Mouse (Mus musculus): ENCODE results near the gene Prr15. TPM values are rescaled to one million over a fixed set of nuclear protein-coding genes. Genes with fewer than 3 reads are reported as not detected.

The Prr15 gene
- total and polyA plus RNA-seq, 3 experiments = 0.22 TPM; not detected in 2

- Histone ChIP-seq H3K4me3 (ENCODE audit: low read depth, low read length) (no peak overlapping the region), H3K4me1 (ENCODE audit: insufficient read depth, low read depth, low read length) (no peaks in the 10 kb centered on the region), H3K36me3 (replicated peaks) (no peaks in the 10 kb centered on the region), H3K27me3 (ENCODE audit: insufficient read depth, low read length) (no peaks in the 10 kb centered on the region), H3K9me3 (replicated peaks) (peaks cover 39% of the 10 kb centered on the region)
- TF ChIP-seq GATA2 (IDR thresholded peaks at IDR 0.05; ENCODE audit: borderline replicate concordance, low read depth, low read length) = no peak
- TF ChIP-seq TAL1 (conservative IDR thresholded peaks at IDR 0.05; ENCODE audit: low read depth, low read length) = no peak
- TF ChIP-seq POLR2AphosphoS5 (IDR thresholded peaks at IDR 0.05; ENCODE audit: insufficient replicate concordance, low read depth, low read length) = no peak
- ATAC-seq (ENCODE audit: extremely low read depth, insufficient number of reproducible peaks, low FRiP score, poor library complexity, severe bottlenecking) (no peak), DNase-seq (ENCODE audit: low spot score) (no peak)
These were observed 7.5 kb downstream of the Prr15 start for GRCm38 (mm10) chr6:54333116-54333651.

- peaks cover 36% of the 10 kb centered on the region for H3K9me3 ChIP-seq (replicated peaks)
- DNase-seq (ENCODE audit: low spot score) (no peak), ATAC-seq (ENCODE audit: extremely low read depth, insufficient number of reproducible peaks, low FRiP score, poor library complexity, severe bottlenecking) (no peak)
- TF ChIP-seq CTCF (IDR thresholded peaks at IDR 0.05; ENCODE audit: low read depth, low read length) (no peak), GATA2 (IDR thresholded peaks at IDR 0.05; ENCODE audit: borderline replicate concordance, low read depth, low read length) (no peak), TAL1 (conservative IDR thresholded peaks at IDR 0.05; ENCODE audit: low read depth, low read length) (no peak), GATA1 (IDR thresholded peaks at IDR 0.05; ENCODE audit: borderline replicate concordance, low read length) (no peak), POLR2AphosphoS5 (IDR thresholded peaks at IDR 0.05; ENCODE audit: insufficient replicate concordance, low read depth, low read length) (no peak)
- no peaks in the 10 kb centered on the region for H3K27me3 ChIP-seq (ENCODE audit: insufficient read depth, low read length)
- H3K4me3 ChIP-seq (ENCODE audit: low read depth, low read length) = no peak overlapping the region
- no peaks in the 10 kb centered on the region for H3K4me1 ChIP-seq (ENCODE audit: insufficient read depth, low read depth, low read length)
- H3K36me3 ChIP-seq (replicated peaks) = no peaks in the 10 kb centered on the region
These were observed 8.2 kb downstream of the Prr15 start for GRCm38 (mm10) chr6:54333652-54334396.

GRCm38 (mm10) chr6:54337321-54337720 lies 11.7 kb downstream of the Prr15 start:
- DNase-seq (ENCODE audit: low spot score) (no peak), ATAC-seq (ENCODE audit: extremely low read depth, insufficient number of reproducible peaks, low FRiP score, poor library complexity, severe bottlenecking) (no peak)
- H3K4me1 ChIP-seq (ENCODE audit: insufficient read depth, low read depth, low read length) = no peaks in the 10 kb centered on the region
- peaks cover 27% of the 10 kb centered on the region for H3K9me3 ChIP-seq (replicated peaks)
- no peak overlapping the region for H3K4me3 ChIP-seq (ENCODE audit: low read depth, low read length)
- H3K27me3 ChIP-seq (ENCODE audit: insufficient read depth, low read length) = no peaks in the 10 kb centered on the region
- H3K36me3 ChIP-seq (replicated peaks) = no peaks in the 10 kb centered on the region
- TF ChIP-seq CTCF (IDR thresholded peaks at IDR 0.05; ENCODE audit: low read depth, low read length) = no peak
- no peak for TF ChIP-seq GATA1 (IDR thresholded peaks at IDR 0.05; ENCODE audit: borderline replicate concordance, low read length)
- no peak for TF ChIP-seq GATA2 (IDR thresholded peaks at IDR 0.05; ENCODE audit: borderline replicate concordance, low read depth, low read length)
- no peak for TF ChIP-seq POLR2AphosphoS5 (IDR thresholded peaks at IDR 0.05; ENCODE audit: insufficient replicate concordance, low read depth, low read length)
- TF ChIP-seq TAL1 (conservative IDR thresholded peaks at IDR 0.05; ENCODE audit: low read depth, low read length) = no peak

- ATAC-seq (ENCODE audit: extremely low read depth, insufficient number of reproducible peaks, low FRiP score, poor library complexity, severe bottlenecking) = no peak
- H3K27me3 ChIP-seq (ENCODE audit: insufficient read depth, low read length) = no peaks in the 10 kb centered on the region
- H3K36me3 ChIP-seq (replicated peaks) = no peaks in the 10 kb centered on the region
- no peaks in the 10 kb centered on the region for H3K4me1 ChIP-seq (ENCODE audit: insufficient read depth, low read depth, low read length)
- DNase-seq (ENCODE audit: low spot score) = no peak
- no peak overlapping the region for H3K4me3 ChIP-seq (ENCODE audit: low read depth, low read length)
- TF ChIP-seq CTCF (IDR thresholded peaks at IDR 0.05; ENCODE audit: low read depth, low read length) (no peak), GATA1 (IDR thresholded peaks at IDR 0.05; ENCODE audit: borderline replicate concordance, low read length) (no peak), TAL1 (conservative IDR thresholded peaks at IDR 0.05; ENCODE audit: low read depth, low read length) (no peak), POLR2AphosphoS5 (IDR thresholded peaks at IDR 0.05; ENCODE audit: insufficient replicate concordance, low read depth, low read length) (no peak), GATA2 (IDR thresholded peaks at IDR 0.05; ENCODE audit: borderline replicate concordance, low read depth, low read length) (no peak)
- peaks cover 13% of the 10 kb centered on the region for H3K9me3 ChIP-seq (replicated peaks)
These were observed 15.5 kb downstream of the Prr15 start for GRCm38 (mm10) chr6:54341133-54341532.

- TF ChIP-seq TAL1 (conservative IDR thresholded peaks at IDR 0.05; ENCODE audit: low read depth, low read length) (no peak), GATA1 (IDR thresholded peaks at IDR 0.05; ENCODE audit: borderline replicate concordance, low read length) (no peak), GATA2 (IDR thresholded peaks at IDR 0.05; ENCODE audit: borderline replicate concordance, low read depth, low read length) (no peak), CTCF (IDR thresholded peaks at IDR 0.05; ENCODE audit: low read depth, low read length) (no peak), POLR2AphosphoS5 (IDR thresholded peaks at IDR 0.05; ENCODE audit: insufficient replicate concordance, low read depth, low read length) (no peak)
These were observed 16.6 kb downstream of the Prr15 start for GRCm38 (mm10) chr6:54342223-54342622.

GRCm38 (mm10) chr6:54351860-54352259 lies 26.2 kb downstream of the Prr15 start:
- no peak for TF ChIP-seq POLR2AphosphoS5 (IDR thresholded peaks at IDR 0.05; ENCODE audit: insufficient replicate concordance, low read depth, low read length)
- no peak for TF ChIP-seq GATA2 (IDR thresholded peaks at IDR 0.05; ENCODE audit: borderline replicate concordance, low read depth, low read length)
- no peak for TF ChIP-seq CTCF (IDR thresholded peaks at IDR 0.05; ENCODE audit: low read depth, low read length)
- no peak for TF ChIP-seq GATA1 (IDR thresholded peaks at IDR 0.05; ENCODE audit: borderline replicate concordance, low read length)
- TF ChIP-seq TAL1 (conservative IDR thresholded peaks at IDR 0.05; ENCODE audit: low read depth, low read length) = no peak
- no peaks in the 10 kb centered on the region for H3K36me3 ChIP-seq (replicated peaks)
- no peaks in the 10 kb centered on the region for H3K4me1 ChIP-seq (ENCODE audit: insufficient read depth, low read depth, low read length)
- DNase-seq (ENCODE audit: low spot score) (no peak), ATAC-seq (ENCODE audit: extremely low read depth, insufficient number of reproducible peaks, low FRiP score, poor library complexity, severe bottlenecking) (no peak)
- H3K4me3 ChIP-seq (ENCODE audit: low read depth, low read length) = no peak overlapping the region
- H3K9me3 ChIP-seq (replicated peaks) = peaks cover 28% of the 10 kb centered on the region
- no peaks in the 10 kb centered on the region for H3K27me3 ChIP-seq (ENCODE audit: insufficient read depth, low read length)

More at GRCm38 (mm10) chr6:54342223-54342622, 16.6 kb downstream of the Prr15 start:
- ATAC-seq (ENCODE audit: extremely low read depth, insufficient number of reproducible peaks, low FRiP score, poor library complexity, severe bottlenecking) (no peak), DNase-seq (ENCODE audit: low spot score) (no peak)
- peaks cover 10% of the 10 kb centered on the region for H3K9me3 ChIP-seq (replicated peaks)
- no peak overlapping the region for H3K4me3 ChIP-seq (ENCODE audit: low read depth, low read length)
- no peaks in the 10 kb centered on the region for H3K27me3 ChIP-seq (ENCODE audit: insufficient read depth, low read length)
- H3K4me1 ChIP-seq (ENCODE audit: insufficient read depth, low read depth, low read length) = no peaks in the 10 kb centered on the region
- no peaks in the 10 kb centered on the region for H3K36me3 ChIP-seq (replicated peaks)

Measured in G1E (cell line).